Mouse (Mus musculus) MEL (cell line): ENCODE data around the gene Ryr1. TPM values are rescaled to one million over a fixed set of nuclear protein-coding genes. Genes with fewer than 3 reads are reported as not detected.

ENCODE experiments used
- DNase-seq: peaks from one replicate; pipeline ENCODE4 v3.0.0; 2011; ENCODE audit warnings: low read depth, low spot score
- H3K27ac ChIP-seq: 2 replicates; pipeline ENCODE4 v1.5.1; 2012; ENCODE audit warnings: low read depth, mild to moderate bottlenecking, control low read depth, low read length, moderate library complexity; ENCODE audit not compliant: control insufficient read depth
- H3K27me3 ChIP-seq, 2 experiments: fragments of 150-350 bp in 1 of 2; sonication (generic) in 1 of 2; 2 replicates each; pipeline ENCODE4 v1.6.1; 2012; ENCODE audit warnings: low read length in 2 of 2, mild to moderate bottlenecking in 2 of 2, improper control_type of control experiment in 1 of 2, moderate library complexity in 1 of 2; ENCODE audit not compliant: insufficient read depth in 2 of 2, control insufficient read depth in 1 of 2
- H3K36me3 ChIP-seq, 2 experiments: 2 replicates each; pipeline ENCODE4 v1.6.1; 2012 to 2014; ENCODE audit warnings: low read length in 2 of 2, improper control_type of control experiment in 1 of 2, inconsistent platforms in 1 of 2, mild to moderate bottlenecking in 1 of 2; ENCODE audit not compliant: insufficient read depth in 2 of 2, control insufficient read depth in 1 of 2
- H3K4me1 ChIP-seq, 2 experiments: fragments of 150-350 bp in 1 of 2; sonication (generic) in 1 of 2; 2 replicates each; pipeline ENCODE4 v1.6.1; 2012; ENCODE audit warnings: low read length in 2 of 2, improper control_type of control experiment in 1 of 2, mild to moderate bottlenecking in 1 of 2; ENCODE audit not compliant: insufficient read depth in 2 of 2, control insufficient read depth in 1 of 2
- H3K4me3 ChIP-seq, 2 experiments: fragments of 150-350 bp in 1 of 2; sonication (generic) in 1 of 2; 2 replicates each; pipeline ENCODE4 v1.5.1; 2012; ENCODE audit warnings: low read depth in 2 of 2, low read length in 2 of 2, mild to moderate bottlenecking in 2 of 2, moderate library complexity in 2 of 2, control low read depth in 1 of 2, improper control_type of control experiment in 1 of 2; ENCODE audit not compliant: control insufficient read depth in 1 of 2, insufficient read depth in 1 of 2
- H3K79me2 ChIP-seq: 2 replicates; pipeline ENCODE4 v1.6.1; 2012; ENCODE audit warnings: mild to moderate bottlenecking, low read length, moderate library complexity; ENCODE audit not compliant: control insufficient read depth, poor library complexity, insufficient read depth
- H3K9ac ChIP-seq: 2 replicates; pipeline ENCODE4 v1.6.1; 2012; ENCODE audit warnings: low read depth, mild to moderate bottlenecking, control low read depth, low read length, moderate library complexity; ENCODE audit not compliant: control insufficient read depth, poor library complexity, severe bottlenecking
- H3K9me3 ChIP-seq: fragments of 150-350 bp; sonication (generic); replicated peaks from 2 replicates; pipeline ENCODE4 v1.6.1; 2012; ENCODE audit warnings: mild to moderate bottlenecking, low read length, improper control_type of control experiment, moderate library complexity; ENCODE audit not compliant: insufficient read depth
- CHD1 ChIP-seq: IDR thresholded peaks from 2 replicates; pipeline ENCODE4 v1.6.1; 2012; ENCODE audit warnings: low read depth, mild to moderate bottlenecking, inconsistent platforms, low read length, improper control_type of control experiment
- CTCF ChIP-seq, 3 experiments: IDR thresholded peaks in 2 of 3; conservative IDR thresholded peaks in 1 of 3; 2 replicates each; pipeline ENCODE4 v1.5.1; 2011 to 2012; ENCODE audit warnings: low read length in 3 of 3, low read depth in 2 of 3, mild to moderate bottlenecking in 2 of 3, improper control_type of control experiment in 1 of 3, inconsistent platforms in 1 of 3, mixed read lengths in 1 of 3, moderate library complexity in 1 of 3; ENCODE audit not compliant: control insufficient read depth in 1 of 3, insufficient read depth in 1 of 3, poor library complexity in 1 of 3, severe bottlenecking in 1 of 3
- ELF1 ChIP-seq: IDR thresholded peaks from 2 replicates; pipeline ENCODE4 v1.6.1; 2014; ENCODE audit warnings: low read depth, mild to moderate bottlenecking, inconsistent platforms, low read length, improper control_type of control experiment, moderate library complexity
- EP300 ChIP-seq, 2 experiments: IDR thresholded peaks; 2 replicates each; pipeline ENCODE4 v1.6.1; 2011; ENCODE audit warnings: improper control_type of control experiment in 2 of 2, low read length in 2 of 2, low read depth in 1 of 2, mild to moderate bottlenecking in 1 of 2
- ETS1 ChIP-seq: IDR thresholded peaks from 2 replicates; pipeline ENCODE4 v1.6.1; 2012; ENCODE audit warnings: low read depth, mild to moderate bottlenecking, inconsistent platforms, low read length, improper control_type of control experiment, moderate library complexity
- GABPA ChIP-seq: IDR thresholded peaks from 2 replicates; pipeline ENCODE4 v1.6.1; 2012; ENCODE audit warnings: low read depth, mild to moderate bottlenecking, inconsistent platforms, low read length, improper control_type of control experiment, moderate library complexity
- HCFC1 ChIP-seq: IDR thresholded peaks from 2 replicates; pipeline ENCODE4 v1.6.1; 2012; ENCODE audit warnings: low read depth, mild to moderate bottlenecking, inconsistent platforms, low read length, improper control_type of control experiment, moderate library complexity
- JUND ChIP-seq: IDR thresholded peaks from 2 replicates; pipeline ENCODE4 v1.6.1; 2011; ENCODE audit warnings: low read depth, mild to moderate bottlenecking, improper control_type of control experiment, low read length
- NRF1 ChIP-seq: IDR thresholded peaks from 2 replicates; pipeline ENCODE4 v1.6.1; 2014; ENCODE audit warnings: low read depth, mild to moderate bottlenecking, inconsistent platforms, low read length, improper control_type of control experiment, moderate library complexity; ENCODE audit not compliant: poor library complexity, insufficient read depth, severe bottlenecking
- POLR2A ChIP-seq, 2 experiments: IDR thresholded peaks; 2 replicates each; pipeline ENCODE4 v1.6.1; 2011 to 2012; ENCODE audit warnings: low read length in 2 of 2, mild to moderate bottlenecking in 2 of 2, control low read depth in 1 of 2, improper control_type of control experiment in 1 of 2, low read depth in 1 of 2, moderate library complexity in 1 of 2; ENCODE audit not compliant: control insufficient read depth in 1 of 2, insufficient read depth in 1 of 2, poor library complexity in 1 of 2
- RAD21 ChIP-seq: IDR thresholded peaks from 2 replicates; pipeline ENCODE4 v1.6.1; 2011; ENCODE audit warnings: mild to moderate bottlenecking, low read depth, low read length, improper control_type of control experiment
- SMC3 ChIP-seq: IDR thresholded peaks from 2 replicates; pipeline ENCODE4 v1.6.1; 2011; ENCODE audit warnings: low read depth, low read length, improper control_type of control experiment
- USF1 ChIP-seq: IDR thresholded peaks from 2 replicates; pipeline ENCODE4 v1.6.1; 2014; ENCODE audit warnings: low read depth, mild to moderate bottlenecking, inconsistent platforms, low read length, improper control_type of control experiment, moderate library complexity
- USF2 ChIP-seq, 2 experiments: IDR thresholded peaks; 2 replicates each; pipeline ENCODE4 v1.6.1; 2011 to 2012; ENCODE audit warnings: improper control_type of control experiment in 2 of 2, low read length in 2 of 2, borderline replicate concordance in 1 of 2, inconsistent platforms in 1 of 2, low read depth in 1 of 2, mild to moderate bottlenecking in 1 of 2; ENCODE audit not compliant: insufficient read depth in 1 of 2
- ZMIZ1 ChIP-seq: IDR thresholded peaks from 2 replicates; pipeline ENCODE4 v1.6.1; 2012; ENCODE audit warnings: low read depth, mild to moderate bottlenecking, inconsistent platforms, low read length, improper control_type of control experiment, moderate library complexity
- polyA plus RNA-seq, 2 experiments: library from polyadenylated mRNA; stranded (reverse) in 1 of 2; unstranded in 1 of 2; fragments of >175 nt in 1 of 2; fragments of >200 nt in 1 of 2; gene quantifications; 2 replicates each; pipeline versions ENCODE4 v1.2.1 to v1.2.4; 2012; ENCODE audit warnings: low replicate concordance in 2 of 2, low read depth in 1 of 2; ENCODE audit not compliant: insufficient read length in 2 of 2, insufficient read depth in 1 of 2, missing spikeins in 1 of 2
- total RNA-seq: library from RNA; depleted of rRNA; stranded (reverse); fragments of 300-350 nt; gene quantifications from 2 replicates; pipeline ENCODE4 v1.2.3, GENCODE M21; 2012

Gene Ryr1
- total and polyA plus RNA-seq, 3 experiments = 0.27 to 0.54 TPM; not detected in 1

GRCm38 (mm10) chr7:29154018-29154720 is 29.2 kb upstream of the Ryr1 start:
- TF ChIP-seq CTCF (IDR thresholded peaks at IDR 0.05 in 2 of 3, conservative IDR thresholded peaks at IDR 0.05 in 1 of 3; ENCODE audit: control insufficient read depth in 1 of 3, insufficient read depth in 1 of 3, low read depth in 2 of 3, low read length in 3 of 3, poor library complexity in 1 of 3, severe bottlenecking in 1 of 3) = peak; percentile 26 to 43 (median 41); a peak in 4 of 6 replicates
- TF ChIP-seq RAD21 = peak; percentile 9
- TF ChIP-seq ETS1 = no peak
- peak; percentile 22; the same call in 1 of the 2 replicates for TF ChIP-seq SMC3
- no peak for TF ChIP-seq POLR2A (IDR thresholded peaks at IDR 0.05; ENCODE audit: control insufficient read depth in 1 of 2, insufficient read depth in 1 of 2, low read depth in 1 of 2, low read length in 2 of 2, poor library complexity in 1 of 2)
- no peak for TF ChIP-seq NRF1
- Histone ChIP-seq H3K27me3 (no peaks in the 10 kb centered on the region), H3K36me3 (no peaks in the 10 kb centered on the region; a peak in 1 of 4 replicates), H3K27ac (no peak overlapping the region), H3K79me2 (no peaks in the 10 kb centered on the region; the same call in 1 of the 2 replicates), H3K9ac (no peak overlapping the region), H3K4me3 (no peak overlapping the region), H3K9me3 (no peaks in the 10 kb centered on the region), H3K4me1 (peaks cover 0 to 11% of the 10 kb centered on the region in 2 experiments; a peak in 1 of 4 replicates)
- DNase-seq = peak; percentile 42

- no peak for DNase-seq
- no peaks in the 10 kb centered on the region; the same call in 1 of the 2 replicates for H3K79me2 ChIP-seq
- no peaks in the 10 kb centered on the region; a peak in 1 of 4 replicates for H3K36me3 ChIP-seq
- no peaks in the 10 kb centered on the region for H3K27me3 ChIP-seq
- no peak overlapping the region for H3K4me3 ChIP-seq
- no peak overlapping the region for H3K27ac ChIP-seq
- H3K9me3 ChIP-seq = no peaks in the 10 kb centered on the region
- H3K4me1 ChIP-seq = peaks cover 0 to 6% of the 10 kb centered on the region in 2 experiments; a peak in 1 of 4 replicates
- H3K9ac ChIP-seq = no peak overlapping the region
- TF ChIP-seq ZMIZ1 = no peak
- no peak for TF ChIP-seq USF1
- TF ChIP-seq CHD1 = no peak
- TF ChIP-seq, all 39 proteins: peak for 0
Measured at GRCm38 (mm10) chr7:29151486-29151885, 26.5 kb upstream of the Ryr1 start.

- TF ChIP-seq GABPA = no peak
- TF ChIP-seq ELF1 = no peak
- TF ChIP-seq USF2 (IDR thresholded peaks at IDR 0.05; ENCODE audit: borderline replicate concordance in 1 of 2, insufficient read depth in 1 of 2, low read depth in 1 of 2, low read length in 2 of 2) = no peak
- no peak for TF ChIP-seq HCFC1
- TF ChIP-seq EP300 (IDR thresholded peaks at IDR 0.05; ENCODE audit: low read depth in 1 of 2, low read length in 2 of 2) = no peak
- TF ChIP-seq JUND = no peak
- Histone ChIP-seq H3K4me1 (peaks cover 2 to 12% of the 10 kb centered on the region in 2 experiments), H3K79me2 (no peaks in the 10 kb centered on the region), H3K9me3 (no peaks in the 10 kb centered on the region), H3K27me3 (no peaks in the 10 kb centered on the region), H3K27ac (no peak overlapping the region), H3K9ac (no peak overlapping the region), H3K36me3 (peaks cover 0 to 2% of the 10 kb centered on the region in 2 experiments; a peak in 2 of 4 replicates), H3K4me3 (no peak overlapping the region)
- no peak for DNase-seq
Measured at GRCm38 (mm10) chr7:29148771-29149170, 23.8 kb upstream of the Ryr1 start.
